Mouse (Mus musculus) mouse trophoblast stem cell (cell line): ENCODE measurements around the gene Ralgps2.

Source experiments
- in situ Hi-C, 2 experiments: fragments of 300-500 bp; cut with MseI, MboI; formaldehyde crosslinking; loops; 2 replicates in 1 of 2; 3 replicates in 1 of 2; pipeline ENCODE4 v1.15.1; 2025

Ralgps2 gene

DNA sequence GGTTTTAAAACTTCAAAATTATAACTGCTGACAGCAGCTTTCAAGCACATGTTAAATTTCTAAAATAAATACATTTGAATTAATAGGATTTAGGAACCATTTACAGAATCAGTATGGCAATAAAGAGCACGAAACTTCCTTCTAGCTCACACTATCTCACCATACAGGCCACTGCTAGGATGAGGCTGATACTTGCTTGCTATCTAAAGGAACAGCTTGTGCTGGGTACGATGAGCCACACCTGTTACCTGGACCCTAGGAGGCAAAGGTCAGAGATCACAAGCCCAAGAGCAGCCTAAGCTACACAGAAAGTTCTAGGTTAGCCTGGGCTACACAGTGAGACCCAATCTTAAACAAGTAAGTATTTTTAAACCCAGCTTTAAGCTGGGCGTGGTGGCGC lies 30.2 kb downstream of the Ralgps2 start:
- in situ Hi-C loops, result no loop called here

DNA sequence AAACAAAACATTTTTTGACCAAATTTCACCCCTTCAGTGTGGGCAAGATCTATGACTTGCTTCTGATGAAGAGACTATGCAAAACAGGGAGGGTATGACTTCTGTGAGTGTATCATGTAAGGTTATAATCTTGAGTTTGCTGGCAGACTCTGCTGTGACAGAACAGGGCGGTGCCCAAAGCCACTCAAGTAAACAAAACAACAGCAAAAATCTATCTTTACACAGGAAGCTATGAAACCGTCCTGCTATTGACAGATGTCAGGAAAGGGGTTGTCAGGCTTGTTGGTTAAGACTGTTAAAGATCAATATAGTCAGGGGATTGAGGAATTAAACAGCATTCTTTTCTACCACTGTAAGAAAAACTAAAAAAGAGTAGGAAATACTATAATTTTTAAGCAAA lies 33.8 kb downstream of the Ralgps2 start:
- in situ Hi-C loops, result no loop called here

DNA sequence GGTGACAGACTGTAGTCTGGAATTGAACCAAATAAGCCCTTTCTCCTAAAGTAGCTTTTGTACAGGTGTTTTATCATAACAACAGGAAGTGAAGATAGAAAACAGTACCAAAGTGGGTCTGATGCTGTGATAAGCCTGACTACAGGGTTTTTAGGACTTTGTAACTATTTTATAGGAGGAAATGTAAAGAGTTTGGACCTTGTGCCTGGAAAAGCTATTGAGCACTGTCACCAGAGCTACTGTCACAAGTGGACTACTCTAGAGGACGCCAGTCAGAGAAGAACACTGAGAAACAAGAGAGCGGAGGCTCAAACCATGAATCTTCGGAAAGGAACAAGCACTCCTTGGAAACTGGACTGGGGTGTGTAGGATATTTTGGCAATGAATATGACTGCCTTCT lies 35.5 kb downstream of the Ralgps2 start:
- in situ Hi-C loops, result no loop called here

DNA sequence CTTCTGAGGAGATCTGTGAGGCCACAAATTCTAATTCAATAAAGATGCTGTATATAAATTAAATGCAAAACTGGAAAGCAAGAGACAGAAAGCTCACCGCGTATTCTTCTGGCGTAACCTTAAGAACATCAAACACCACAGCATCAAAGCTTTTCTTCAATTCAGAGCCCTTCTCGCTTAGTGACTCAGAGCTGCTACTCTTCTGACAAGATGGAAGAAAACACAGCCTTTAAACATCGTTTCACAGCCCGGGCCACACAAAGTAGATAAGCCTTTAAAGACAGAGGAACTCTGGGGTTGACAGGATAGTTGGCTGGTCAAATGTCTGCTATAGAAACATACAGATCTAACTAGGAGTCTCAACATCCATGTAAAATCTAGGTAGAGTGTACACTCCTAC lies 37.7 kb downstream of the Ralgps2 start:
- in situ Hi-C loops, result no loop called here

DNA sequence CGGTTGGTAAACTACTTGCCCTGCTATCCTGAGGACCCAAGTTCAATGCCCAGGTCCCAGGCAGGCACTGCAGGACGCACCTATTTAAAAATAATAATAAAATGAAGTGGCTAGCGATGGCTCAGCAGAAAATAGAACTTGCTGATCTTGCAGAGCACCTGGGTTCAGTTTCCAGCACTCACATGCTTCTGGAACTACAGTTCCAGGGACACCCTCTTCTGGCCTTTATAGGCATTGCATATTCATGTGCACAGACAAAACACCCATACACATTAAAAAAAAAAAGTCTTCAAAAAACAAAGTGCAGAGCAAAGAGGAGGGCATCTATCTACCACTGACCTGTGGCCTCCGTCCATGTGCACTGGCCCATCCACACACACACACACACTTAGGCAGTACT lies 47.9 kb downstream of the Ralgps2 start:
- in situ Hi-C loops, result loop anchor here in 1 of 2 experiments (10.0 kb wide), 1 partner anchor 147 kb away; no protein-coding TSS in a partner anchor

DNA sequence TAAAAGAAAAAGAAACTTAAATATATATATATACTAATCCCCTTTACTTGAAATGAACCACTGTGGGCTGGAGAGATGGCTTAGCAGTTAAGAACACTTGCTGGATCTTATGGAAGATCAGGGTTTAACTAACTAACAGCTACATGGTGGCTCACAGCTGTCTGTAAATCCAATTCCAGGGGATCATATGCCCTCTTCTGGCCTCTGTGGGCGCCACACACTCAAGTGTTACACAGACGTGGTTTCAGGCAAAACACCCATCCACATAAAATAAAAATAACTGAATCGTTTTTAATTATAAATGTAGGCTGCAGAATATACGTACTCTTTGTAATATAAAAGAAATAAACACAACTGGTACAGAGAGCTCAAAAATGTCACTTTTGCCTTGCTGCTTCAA lies 50.6 kb downstream of the Ralgps2 start:
- in situ Hi-C loops, result loop anchor here in 1 of 2 experiments (10.0 kb wide), 1 partner anchor 134 kb away; no protein-coding TSS in a partner anchor

DNA sequence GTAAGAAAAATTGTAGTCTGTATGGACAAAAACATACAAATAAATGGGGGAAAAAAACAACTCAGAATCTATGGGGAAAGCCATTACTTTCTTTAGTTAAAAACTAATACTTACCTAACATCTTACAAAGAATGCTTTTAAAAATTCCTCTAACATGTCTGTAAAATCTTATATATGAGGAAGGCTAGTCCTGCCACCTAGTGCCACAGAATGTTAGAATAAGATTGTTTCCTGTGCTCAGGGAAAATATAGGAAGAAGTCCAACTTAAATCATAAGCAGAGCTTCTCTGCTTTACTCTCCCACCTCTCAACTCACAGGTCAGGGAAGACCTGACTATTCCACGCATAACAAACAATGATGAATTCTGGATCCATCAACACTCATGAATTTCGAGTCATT lies 53.5 kb downstream of the Ralgps2 start:
- in situ Hi-C loops, result loop anchor here in 1 of 2 experiments (10.0 kb wide), 1 partner anchor 131 kb away; no protein-coding TSS in a partner anchor

DNA sequence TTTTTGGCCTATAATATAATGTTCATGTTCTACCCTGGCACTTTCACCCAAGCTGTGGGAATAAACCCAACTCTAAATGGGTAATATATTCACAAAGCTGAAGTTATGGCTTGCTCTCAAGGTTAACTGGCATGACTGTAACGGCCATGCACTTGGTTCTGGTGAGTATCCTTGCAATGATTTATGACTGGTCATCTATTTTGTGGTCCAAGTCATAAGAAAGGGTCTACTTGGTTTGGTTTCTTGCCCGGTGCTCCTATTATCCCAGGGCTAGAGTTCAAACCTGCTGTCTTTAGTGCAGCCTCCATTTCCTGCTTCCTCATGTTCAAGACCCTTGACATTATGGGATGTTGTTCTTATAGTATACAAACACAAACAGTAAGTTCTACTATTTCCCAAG lies 54.6 kb downstream of the Ralgps2 start:
- in situ Hi-C loops, result loop anchor here in 1 of 2 experiments (10.0 kb wide), 1 partner anchor 130 kb away; no protein-coding TSS in a partner anchor

DNA sequence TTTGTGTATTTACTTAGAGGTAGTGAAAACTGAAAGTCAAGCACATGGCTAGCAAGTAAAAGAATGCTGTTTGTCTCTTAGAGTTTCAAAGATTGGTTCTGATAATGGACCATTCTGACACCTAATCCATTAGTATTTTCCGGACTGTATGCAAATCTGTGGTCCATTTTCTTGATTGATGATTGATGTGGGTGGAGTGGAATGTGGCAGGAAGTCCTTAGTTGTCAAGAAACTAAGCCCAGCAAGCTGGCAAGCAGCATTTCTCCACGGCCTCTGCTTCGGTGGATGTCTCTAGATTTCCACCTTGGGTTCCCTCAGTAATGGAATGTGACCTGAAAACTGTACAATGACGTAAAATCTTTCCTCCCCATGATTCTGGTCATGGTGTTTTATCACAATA lies 68.8 kb downstream of the Ralgps2 start:
- in situ Hi-C loops, result no loop called here

DNA sequence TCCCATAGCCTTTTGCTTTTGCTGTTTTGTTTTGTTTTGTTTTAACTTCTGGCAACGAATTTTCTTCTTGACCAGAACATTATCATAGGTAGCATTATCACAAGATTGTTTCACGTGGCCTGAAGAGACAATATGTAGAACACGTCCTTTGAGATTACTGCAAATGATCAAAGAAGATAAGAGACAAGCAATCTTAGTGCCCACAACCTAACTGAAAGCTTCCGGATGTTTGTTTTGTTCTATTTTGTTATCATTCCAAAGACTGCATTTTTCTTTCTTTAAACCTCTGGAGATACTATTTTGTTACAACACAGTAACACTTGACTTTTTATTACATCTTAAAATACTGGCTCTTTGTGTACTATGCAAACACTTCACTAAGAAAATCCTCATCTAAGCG lies 69.4 kb downstream of the Ralgps2 start:
- in situ Hi-C loops, result no loop called here

DNA sequence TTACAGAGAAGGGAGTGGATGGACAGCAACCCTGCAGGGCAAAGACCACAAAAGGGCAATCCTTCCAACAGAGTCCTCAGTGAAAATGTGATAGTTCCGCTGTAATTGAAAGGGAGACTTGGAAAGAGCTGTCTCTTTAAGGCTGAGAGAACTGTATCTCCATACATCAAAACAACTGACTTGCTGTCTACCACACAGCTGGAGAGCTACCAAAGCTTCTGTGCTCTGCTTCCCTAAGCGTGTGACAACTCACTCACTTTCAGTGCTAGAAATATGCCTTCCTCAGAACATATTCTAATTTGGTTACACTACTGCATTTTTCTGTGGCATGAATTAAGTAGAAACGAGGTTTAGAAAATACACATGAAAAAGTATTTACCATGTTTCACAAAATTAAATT lies 75.2 kb downstream of the Ralgps2 start:
- in situ Hi-C loops, result no loop called here

DNA sequence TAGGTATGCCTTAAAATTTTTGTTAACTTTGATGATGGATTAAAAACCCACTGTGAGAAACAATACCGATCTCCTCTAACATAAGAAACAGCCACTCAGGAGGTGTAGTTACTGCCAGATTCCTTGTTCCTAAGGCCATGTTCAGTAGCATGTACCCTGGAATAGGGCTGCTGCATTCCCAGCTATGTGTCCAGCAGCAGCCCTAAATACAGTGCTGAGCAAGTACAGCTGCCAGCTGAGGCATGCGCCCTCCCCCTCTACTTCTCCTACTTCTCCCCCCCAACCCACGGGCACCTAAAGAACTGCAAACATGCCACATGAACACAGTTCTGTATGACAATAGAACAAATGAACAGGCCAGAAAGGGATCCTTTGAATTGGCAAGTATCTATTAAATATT lies 75.7 kb downstream of the Ralgps2 start:
- in situ Hi-C loops, result no loop called here

DNA sequence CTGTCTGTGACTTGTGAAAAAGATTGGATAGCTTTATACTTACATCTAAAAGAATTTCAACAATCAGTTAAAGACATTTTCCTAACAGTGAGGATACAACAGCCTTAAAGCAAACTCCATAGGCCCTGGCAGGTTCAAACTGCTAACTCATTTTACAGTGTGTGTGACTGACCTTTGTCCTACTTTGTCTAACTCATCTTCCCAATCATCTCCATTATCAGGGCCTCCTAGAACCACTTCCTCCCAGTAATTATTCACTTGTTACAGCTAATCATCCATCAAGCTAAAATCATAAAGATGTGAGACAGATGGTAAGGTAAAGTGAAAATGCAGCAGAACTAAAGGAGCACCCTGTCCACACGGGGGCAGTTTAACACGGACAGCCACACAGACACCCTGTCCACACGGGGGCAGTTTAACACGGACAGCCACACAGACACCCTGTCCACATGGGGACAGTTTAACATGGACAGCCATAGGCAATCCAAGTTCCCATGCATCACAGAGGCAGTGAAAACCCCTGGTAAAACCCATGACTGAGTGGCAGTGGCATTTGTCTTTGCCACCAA lies 77.9 kb downstream of the Ralgps2 start:
- in situ Hi-C loops, result no loop called here

DNA sequence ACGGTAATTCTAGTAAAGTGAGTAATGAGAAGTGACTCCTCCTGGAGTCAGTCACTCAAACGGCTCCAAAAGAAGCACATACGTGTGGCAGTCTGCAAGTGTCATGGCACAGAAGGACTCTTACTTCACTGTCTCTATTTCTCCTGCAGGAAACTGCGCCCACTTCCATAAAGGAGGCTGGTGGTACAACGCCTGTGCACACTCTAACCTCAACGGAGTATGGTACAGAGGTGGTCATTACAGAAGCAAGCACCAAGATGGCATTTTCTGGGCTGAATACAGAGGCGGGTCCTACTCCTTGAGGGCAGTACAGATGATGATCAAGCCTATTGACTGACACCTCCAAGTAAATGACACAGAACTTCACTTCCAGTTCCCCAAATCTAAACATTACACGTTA lies 79.2 kb downstream of the Ralgps2 start:
- in situ Hi-C loops, result no loop called here

DNA sequence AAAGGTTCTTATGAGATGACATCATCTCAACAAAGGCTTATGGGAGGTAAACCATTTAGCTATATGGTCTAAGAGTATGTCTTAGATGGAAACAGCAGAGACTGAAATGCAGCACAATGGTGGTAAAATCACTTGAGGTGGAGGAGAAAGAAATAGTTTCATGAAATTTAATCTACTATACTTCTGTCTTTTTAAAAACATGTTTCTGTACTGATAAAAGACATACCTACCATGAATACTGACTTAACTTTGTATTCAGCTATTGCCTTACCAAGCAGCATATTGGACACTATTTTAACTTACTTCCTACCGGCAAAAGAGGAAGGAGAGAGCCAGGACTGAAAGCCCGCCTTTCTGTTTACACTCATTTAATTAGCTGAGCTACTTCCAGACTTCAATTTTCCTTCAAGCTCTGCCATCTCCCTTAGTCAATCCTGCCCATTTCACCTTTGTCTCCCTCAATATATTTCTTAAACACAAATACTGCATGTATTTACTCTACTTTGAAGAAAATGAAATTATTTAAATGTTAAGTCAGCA lies 79.6 kb downstream of the Ralgps2 start:
- in situ Hi-C loops, result no loop called here

DNA sequence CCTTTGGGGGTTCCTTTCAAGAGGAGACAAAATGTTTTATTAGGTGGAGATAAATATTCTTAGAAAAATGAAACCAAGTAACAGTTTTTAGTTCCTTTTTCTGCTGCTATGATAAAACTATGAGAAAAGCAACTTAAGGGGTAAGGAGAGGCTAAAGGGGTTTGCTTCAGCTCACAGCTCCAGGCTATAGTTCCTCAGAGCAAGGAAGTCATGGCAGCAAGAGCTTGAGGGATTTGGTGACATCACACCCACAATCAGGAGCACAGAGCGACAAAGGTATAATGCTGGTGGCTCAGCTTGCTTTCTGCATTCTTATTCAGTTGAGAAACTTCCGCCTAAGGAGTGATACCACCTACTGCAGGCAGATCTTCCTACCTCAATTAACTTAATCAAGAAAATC lies 80.3 kb downstream of the Ralgps2 start:
- in situ Hi-C loops, result no loop called here

DNA sequence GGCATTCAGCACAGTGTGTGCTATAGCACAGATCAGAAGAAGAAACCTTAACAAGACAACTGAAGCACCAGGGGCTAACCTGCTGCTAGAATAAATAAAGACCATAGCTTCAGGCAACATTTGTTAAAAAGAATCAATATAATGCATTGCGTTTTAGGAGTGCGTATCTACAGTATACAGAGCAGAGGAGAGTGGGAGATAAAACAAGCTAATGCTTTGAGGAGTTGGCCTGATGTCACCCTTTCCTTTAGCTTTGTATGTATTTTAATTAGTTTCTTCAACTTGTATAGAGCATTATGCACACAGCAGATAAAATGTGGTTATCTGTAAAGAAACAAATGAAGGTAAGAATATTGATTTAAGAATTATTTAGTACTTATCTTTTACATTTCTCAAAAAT lies 82.8 kb downstream of the Ralgps2 start:
- in situ Hi-C loops, result no loop called here

DNA sequence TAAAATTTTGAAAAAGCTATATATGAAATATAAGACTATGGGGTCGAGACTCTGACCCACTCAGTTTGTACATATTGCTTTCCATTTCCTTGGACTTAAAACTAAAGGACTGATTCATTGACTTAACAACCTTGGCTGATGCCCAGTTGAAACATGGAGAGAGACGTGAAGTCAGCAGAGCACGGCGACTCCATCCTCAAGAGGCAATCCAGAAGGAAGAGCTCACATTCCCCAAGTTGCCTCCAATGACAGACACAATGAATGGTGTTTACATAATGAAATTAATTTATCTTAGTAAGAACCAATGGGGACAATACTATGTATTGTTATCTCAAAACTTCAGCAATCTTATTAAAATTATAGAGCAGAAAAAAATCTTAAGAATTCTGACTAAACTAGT lies 84.9 kb downstream of the Ralgps2 start:
- in situ Hi-C loops, result no loop called here

DNA sequence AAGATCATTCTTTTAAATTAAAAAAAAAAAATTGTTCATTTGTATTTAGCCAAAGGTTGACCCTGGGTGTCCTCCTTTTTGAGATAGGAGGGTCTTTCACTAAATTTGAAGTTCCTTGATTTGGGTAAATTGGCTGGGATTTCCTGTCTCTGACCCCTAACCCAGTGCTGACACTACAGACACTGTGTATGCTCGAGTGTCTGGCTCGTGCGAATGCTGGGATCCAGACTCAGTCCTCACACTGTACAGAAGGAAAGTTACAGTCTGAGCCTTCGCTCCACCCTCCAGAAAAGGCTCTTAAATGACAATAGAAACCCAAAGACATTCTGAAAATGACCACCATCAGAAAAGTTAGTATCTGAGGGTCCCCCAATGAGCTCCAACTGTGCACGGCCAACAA lies 86.6 kb downstream of the Ralgps2 start:
- in situ Hi-C loops, result no loop called here

DNA sequence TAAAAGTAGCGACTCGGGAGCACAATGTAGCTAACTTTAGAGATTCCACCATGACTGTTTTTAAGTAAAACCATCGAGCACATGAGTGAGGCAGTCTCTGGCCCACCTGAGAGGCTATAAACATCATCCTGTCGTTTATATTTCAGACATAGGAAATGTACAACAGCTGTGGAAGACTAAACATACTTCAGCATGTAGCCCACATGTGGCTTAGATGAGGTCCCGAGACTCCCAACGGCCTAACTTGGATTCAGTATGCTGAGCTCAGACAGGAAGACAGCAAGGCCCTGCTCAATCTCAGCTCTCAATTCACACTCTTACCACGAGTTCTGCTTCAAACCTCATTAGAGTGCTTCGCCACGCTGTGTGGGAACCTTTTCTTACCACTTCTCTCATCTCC lies 87.0 kb downstream of the Ralgps2 start:
- in situ Hi-C loops, result no loop called here

DNA sequence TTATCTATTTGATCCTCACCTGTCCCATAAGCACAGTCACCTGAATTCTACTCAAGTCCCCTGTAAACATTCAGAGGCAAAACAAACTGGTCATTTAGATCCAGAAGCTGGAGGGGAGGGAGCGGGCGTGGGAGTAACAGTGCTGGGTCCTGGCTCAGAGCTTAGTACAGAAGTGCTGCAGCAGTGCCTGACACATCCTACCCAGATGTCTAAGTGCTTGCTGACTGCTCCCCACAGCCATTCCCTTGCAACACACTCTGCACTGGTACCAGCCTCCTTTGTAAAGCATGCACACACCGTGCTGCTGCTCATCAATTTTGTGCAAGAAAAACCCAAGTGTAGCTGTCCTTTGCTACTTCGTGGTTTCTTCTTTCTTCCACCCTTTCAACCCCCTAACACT lies 92.3 kb downstream of the Ralgps2 start:
- in situ Hi-C loops, result no loop called here

DNA sequence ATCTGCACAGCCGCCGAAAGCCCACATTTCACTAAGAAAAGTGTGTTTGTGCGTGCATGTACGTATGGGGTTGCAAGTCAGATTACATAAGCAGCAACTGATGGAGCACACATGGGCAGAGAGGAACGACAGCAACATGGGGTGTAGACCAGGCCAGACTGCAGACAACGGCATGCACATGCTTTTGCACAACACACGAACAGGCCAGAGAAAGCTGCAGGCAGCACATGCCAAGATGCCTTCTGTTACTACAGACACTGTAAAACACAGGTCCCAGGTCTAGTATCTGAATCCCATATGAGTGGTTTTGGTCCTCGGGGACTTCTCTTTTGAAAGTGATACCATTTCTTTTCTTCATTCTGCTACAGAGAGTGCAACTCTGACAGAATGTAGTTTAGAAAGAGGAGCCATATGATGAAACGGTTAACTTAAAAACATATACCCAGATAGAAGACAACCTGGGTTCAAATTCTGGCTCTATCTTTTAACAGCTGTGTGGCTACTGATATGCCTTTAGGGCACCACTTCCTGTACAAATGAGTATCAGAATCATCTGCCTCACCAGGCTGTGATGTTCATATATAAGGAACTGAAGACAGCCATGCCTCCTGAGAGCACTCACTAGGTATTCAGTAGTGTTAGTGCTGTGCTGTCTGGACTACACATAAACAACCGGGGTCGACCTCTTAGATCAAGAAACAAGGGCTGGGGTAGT lies 97.6 kb downstream of the Ralgps2 start:
- in situ Hi-C loops, result no loop called here

DNA sequence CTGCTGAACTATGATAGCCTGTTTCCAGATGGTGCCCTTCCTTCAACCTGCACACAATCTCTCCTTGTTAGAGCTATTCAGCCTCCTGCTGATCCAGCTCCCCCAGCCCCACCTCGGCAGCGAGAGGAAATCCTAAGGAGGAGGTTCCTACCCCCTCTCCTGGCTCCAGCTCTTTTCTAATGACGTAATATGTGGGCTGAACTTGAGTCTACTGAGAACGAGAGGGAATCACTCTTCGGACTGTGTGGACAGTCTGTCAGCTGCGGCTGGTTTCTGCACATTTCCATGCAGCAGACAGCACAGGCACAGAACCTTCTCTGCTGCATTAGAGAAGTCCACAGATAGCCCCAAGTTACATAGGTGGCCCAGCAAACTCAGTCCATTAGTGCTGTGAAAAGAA lies 100.7 kb downstream of the Ralgps2 start:
- in situ Hi-C loops, result no loop called here
